Mouse (Mus musculus): ENCODE results near the gene Endod1.

- TF ChIP-seq POLR2A (IDR thresholded peaks at IDR 0.05; ENCODE audit: insufficient read length, low read depth) = no peak
- no peak for TF ChIP-seq MAX (IDR thresholded peaks at IDR 0.05; ENCODE audit: low read depth)
- TF ChIP-seq MYOD1 (IDR thresholded peaks at IDR 0.05; ENCODE audit: control insufficient read depth in 1 of 3, insufficient read length in 2 of 3, low read depth in 2 of 3) = no peak
- no peak for TF ChIP-seq USF1 (IDR thresholded peaks at IDR 0.05; ENCODE audit: low read depth)
- no peak for TF ChIP-seq E2F4 (IDR thresholded peaks at IDR 0.05; ENCODE audit: insufficient read depth)
- TF ChIP-seq CEBPB (IDR thresholded peaks at IDR 0.05; ENCODE audit: insufficient read depth, poor library complexity, severe bottlenecking) = no peak
- no peak for TF ChIP-seq REST (IDR thresholded peaks at IDR 0.05; ENCODE audit: insufficient read depth, insufficient read length)
- no peak for TF ChIP-seq MYOG (IDR thresholded peaks at IDR 0.05; ENCODE audit: control insufficient read depth in 1 of 3, insufficient read depth in 1 of 3, insufficient read length in 2 of 3, low read depth in 2 of 3)
These were observed 12.0 kb downstream of the Endod1 start for GRCm38 (mm10) chr9:14369271-14369670.
